Mouse (Mus musculus): ENCODE results near the gene Hsdl1. TPM values are rescaled to one million over a fixed set of nuclear protein-coding genes. Genes with fewer than 3 reads are reported as not detected.

The Hsdl1 gene
- 27.1 and 29.4 TPM in 2 replicates for polyA plus RNA-seq (2015; fragmentation: Nextera tagmentation; extraction: Ambion mirVana)

DNA sequence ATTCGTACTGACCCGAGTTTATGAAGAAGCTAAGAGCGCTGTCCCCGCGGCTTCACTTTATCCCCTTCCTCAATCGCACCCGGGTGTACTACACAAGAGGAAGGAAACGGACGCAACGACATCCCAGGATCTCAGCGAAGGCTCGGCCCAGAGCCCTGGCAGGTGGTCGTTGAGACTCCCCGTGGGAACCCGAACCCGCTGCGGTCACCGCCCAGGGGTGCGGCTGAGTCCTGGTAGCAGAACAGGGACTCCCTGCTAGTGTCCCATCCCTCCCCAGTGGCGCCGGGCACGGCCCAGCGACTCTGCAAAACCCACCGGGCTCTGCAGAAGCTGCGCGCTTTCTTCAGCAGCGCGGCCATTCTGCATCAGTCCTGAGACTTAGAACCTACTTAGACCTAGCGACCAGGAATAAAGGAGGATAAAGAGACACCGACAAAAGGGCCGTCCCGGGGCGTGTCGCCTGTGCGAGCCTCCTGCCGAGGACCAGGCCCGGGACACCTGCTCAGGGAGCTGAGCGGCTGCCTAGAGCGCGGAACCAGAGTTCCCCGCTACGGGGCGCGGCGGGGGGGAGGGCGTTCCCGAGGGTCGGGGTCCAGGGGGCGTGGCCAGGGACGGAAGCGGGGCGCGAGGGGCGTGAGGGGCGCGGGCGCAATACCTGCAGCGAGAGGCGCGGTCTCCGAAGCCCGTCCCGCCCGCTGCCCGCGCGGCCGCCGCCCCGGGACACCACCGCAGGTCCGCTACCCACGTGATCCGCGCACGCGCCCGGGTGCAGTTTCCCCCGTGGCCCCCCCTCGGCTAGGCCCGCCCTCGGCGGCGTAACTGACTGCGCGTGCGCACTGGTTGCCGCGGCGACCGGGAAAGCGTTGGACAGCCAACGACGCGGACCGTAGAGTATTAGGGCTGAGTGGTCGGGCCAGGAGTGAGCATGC, at the start of gene Hsdl1, which contains the start of gene Dnaaf1:
TSS of gene Hsdl1 (minus strand) at position 747 of the 929 bp plus-strand sequence.
TSS of gene Dnaaf1 (plus strand) at position 799 of the 929 bp plus-strand sequence.
- no peaks in the 10 kb centered on the region for H3K9me3 ChIP-seq (replicated peaks; ENCODE audit: low read length)
- ATAC-seq (replicated peaks; ENCODE audit: low FRiP score, low read depth) (peak; percentile 87), DNase-seq (ENCODE audit: low spot score) (peak; percentile 93)
- H3K27ac ChIP-seq: peak within 1 kb of the TSS; percentile 76
- no peaks in the 10 kb centered on the region; the same call in 1 of the 2 replicates for H3K4me1 ChIP-seq (replicated peaks; ENCODE audit: insufficient read depth, low read length)
- no peaks in the 10 kb centered on the region for H3K36me3 ChIP-seq (ENCODE audit: insufficient read depth, low read length)
- peak; percentile 37; the same call in 1 of the 2 replicates for TF ChIP-seq CTCF (IDR thresholded peaks at IDR 0.05; ENCODE audit: low read depth)
- H3K4me2 ChIP-seq (ENCODE audit: low read length): peak within 1 kb of the TSS; percentile 97
- H3K9ac ChIP-seq (ENCODE audit: low read depth, low read length): peak within 1 kb of the TSS; percentile 76
- WGBS: under 1% methylated on average over 96 of the region's 97 CpGs
- peak within 1 kb of the TSS; percentile 77 for H3K4me3 ChIP-seq (replicated peaks; ENCODE audit: low read depth, low read length)
- H3K27me3 ChIP-seq (ENCODE audit: insufficient read depth, low read length): no peaks in the 10 kb centered on the region

DNA sequence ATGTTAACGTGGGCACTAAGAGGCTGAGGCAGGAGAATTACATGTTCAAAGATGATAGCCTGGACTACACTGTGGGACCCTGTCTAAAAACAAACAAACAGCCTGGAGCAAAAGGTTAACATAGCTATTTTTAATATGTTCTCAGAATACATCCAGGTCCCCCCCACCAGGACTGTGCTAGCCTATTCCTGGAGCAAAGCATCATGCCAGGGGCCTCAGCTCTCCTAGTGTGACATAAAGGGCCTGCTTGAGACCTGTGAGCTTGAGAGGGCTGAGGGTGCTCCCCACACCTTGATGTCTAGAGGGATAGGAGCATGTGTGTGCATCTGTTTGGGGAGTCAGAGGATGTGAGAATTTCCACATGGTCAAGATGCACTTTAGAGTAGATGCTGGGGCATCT, 48.8 kb upstream of the Hsdl1 start:
- no peak overlapping the region for H3K27ac ChIP-seq
- no peak overlapping the region for H3K4me3 ChIP-seq (replicated peaks; ENCODE audit: low read depth, low read length)
- no peak overlapping the region for H3K9ac ChIP-seq (ENCODE audit: low read depth, low read length)
- WGBS: 88% methylated on average over 1 of the region's 1 CpGs
- no peaks in the 10 kb centered on the region for H3K36me3 ChIP-seq (ENCODE audit: insufficient read depth, low read length)
- TF ChIP-seq CTCF (IDR thresholded peaks at IDR 0.05; ENCODE audit: low read depth): no peak
- no peaks in the 10 kb centered on the region for H3K9me3 ChIP-seq (replicated peaks; ENCODE audit: low read length)
- H3K4me2 ChIP-seq (ENCODE audit: low read length): no peak overlapping the region
- DNase-seq (ENCODE audit: low spot score) (no peak), ATAC-seq (replicated peaks; ENCODE audit: low FRiP score, low read depth) (no peak)
- no peaks in the 10 kb centered on the region for H3K27me3 ChIP-seq (ENCODE audit: insufficient read depth, low read length)
- H3K4me1 ChIP-seq (replicated peaks; ENCODE audit: insufficient read depth, low read length): no peaks in the 10 kb centered on the region

DNA sequence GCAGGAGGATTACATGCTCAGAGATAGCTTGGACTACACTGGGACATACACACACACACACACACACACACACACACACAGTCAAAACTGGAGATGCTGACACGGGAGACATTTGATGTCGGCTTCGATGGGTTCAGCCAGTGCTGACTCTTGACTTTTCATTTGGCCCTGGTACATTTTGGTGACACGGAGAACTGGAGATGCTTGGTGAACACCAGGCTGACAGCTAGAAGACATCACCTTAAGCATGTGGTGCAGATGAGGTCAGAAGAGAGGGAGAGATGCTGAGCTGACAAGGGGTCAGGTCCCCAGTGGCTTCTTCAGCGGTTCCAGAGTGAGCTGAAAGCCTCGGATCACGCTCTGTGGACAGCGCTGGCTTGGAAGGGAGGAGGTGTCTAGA, 48.1 kb upstream of the Hsdl1 start:
- Histone ChIP-seq H3K27me3 (ENCODE audit: insufficient read depth, low read length) (no peaks in the 10 kb centered on the region), H3K36me3 (ENCODE audit: insufficient read depth, low read length) (no peaks in the 10 kb centered on the region), H3K9me3 (replicated peaks; ENCODE audit: low read length) (no peaks in the 10 kb centered on the region), H3K9ac (ENCODE audit: low read depth, low read length) (no peak overlapping the region), H3K4me1 (replicated peaks; ENCODE audit: insufficient read depth, low read length) (no peaks in the 10 kb centered on the region), H3K4me2 (ENCODE audit: low read length) (no peak overlapping the region), H3K27ac (no peak overlapping the region), H3K4me3 (replicated peaks; ENCODE audit: low read depth, low read length) (no peak overlapping the region)
- DNase-seq (ENCODE audit: low spot score) (no peak), ATAC-seq (replicated peaks; ENCODE audit: low FRiP score, low read depth) (no peak)
- no peak for TF ChIP-seq CTCF (IDR thresholded peaks at IDR 0.05; ENCODE audit: low read depth)
- WGBS: 80% methylated on average over 8 of the region's 8 CpGs

DNA sequence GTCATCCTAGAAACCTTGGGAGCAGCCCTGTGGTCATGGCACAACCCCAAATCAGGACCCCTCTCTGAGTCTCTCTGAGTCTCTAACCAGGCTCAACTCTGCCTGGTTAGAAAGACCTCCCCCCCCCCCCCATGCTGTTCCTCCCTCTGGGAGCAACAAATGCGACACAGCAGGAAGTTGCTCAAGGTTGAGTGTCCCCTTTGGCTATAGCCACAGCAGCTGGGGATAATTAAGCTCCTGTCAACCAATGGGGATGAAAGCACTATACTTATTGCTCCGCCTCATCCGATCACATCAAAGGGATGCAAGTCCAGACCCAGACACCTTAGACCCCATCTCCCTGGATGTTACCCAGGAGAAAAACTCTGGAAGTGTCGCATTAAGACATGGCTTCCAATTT, 47.6 kb upstream of the Hsdl1 start:
- Histone ChIP-seq H3K27me3 (ENCODE audit: insufficient read depth, low read length) (no peaks in the 10 kb centered on the region), H3K4me3 (replicated peaks; ENCODE audit: low read depth, low read length) (no peak overlapping the region), H3K36me3 (ENCODE audit: insufficient read depth, low read length) (no peaks in the 10 kb centered on the region), H3K4me1 (replicated peaks; ENCODE audit: insufficient read depth, low read length) (no peaks in the 10 kb centered on the region), H3K9ac (ENCODE audit: low read depth, low read length) (no peak overlapping the region), H3K27ac (no peak overlapping the region), H3K9me3 (replicated peaks; ENCODE audit: low read length) (no peaks in the 10 kb centered on the region), H3K4me2 (ENCODE audit: low read length) (no peak overlapping the region)
- WGBS: 54% methylated on average over 4 of the region's 4 CpGs
- DNase-seq (ENCODE audit: low spot score) (no peak), ATAC-seq (replicated peaks; ENCODE audit: low FRiP score, low read depth) (no peak)
- TF ChIP-seq CTCF (IDR thresholded peaks at IDR 0.05; ENCODE audit: low read depth): no peak

DNA sequence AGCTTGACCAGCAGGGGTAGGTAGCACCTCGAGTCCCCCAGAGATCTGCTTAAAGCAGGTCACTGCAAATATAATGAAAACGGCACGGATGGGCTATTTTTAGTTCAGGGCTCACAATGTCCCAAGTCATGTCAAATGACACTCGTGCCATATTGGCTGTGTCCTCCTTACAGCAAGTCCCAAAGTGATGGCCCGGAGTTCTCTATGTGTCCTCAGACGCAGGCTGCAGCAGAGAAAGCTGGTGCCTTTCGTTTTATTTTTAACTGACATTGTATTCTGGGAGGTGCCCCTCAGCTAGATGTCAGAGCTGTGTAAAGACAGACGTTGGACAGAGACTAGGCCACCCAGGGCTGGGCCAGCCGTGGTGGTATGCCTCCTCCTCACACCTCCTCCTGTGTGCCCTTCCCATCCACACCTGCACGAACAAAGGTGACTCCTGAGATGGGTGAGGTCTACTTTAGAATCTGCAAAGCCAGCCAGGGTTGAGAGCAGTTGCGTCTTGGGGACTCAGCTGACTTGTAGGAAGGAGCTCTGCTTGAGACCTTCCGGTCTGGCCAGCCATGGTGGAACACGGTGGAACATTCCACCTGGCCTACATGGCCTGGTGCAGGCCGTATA, 46.0 kb upstream of the Hsdl1 start:
- H3K4me3 ChIP-seq (replicated peaks; ENCODE audit: low read depth, low read length): no peak overlapping the region
- WGBS: 84% methylated on average over 14 of the region's 14 CpGs
- no peak for TF ChIP-seq CTCF (IDR thresholded peaks at IDR 0.05; ENCODE audit: low read depth)
- no peaks in the 10 kb centered on the region for H3K36me3 ChIP-seq (ENCODE audit: insufficient read depth, low read length)
- no peaks in the 10 kb centered on the region for H3K9me3 ChIP-seq (replicated peaks; ENCODE audit: low read length)
- H3K27me3 ChIP-seq (ENCODE audit: insufficient read depth, low read length): no peaks in the 10 kb centered on the region
- no peak overlapping the region for H3K27ac ChIP-seq
- H3K9ac ChIP-seq (ENCODE audit: low read depth, low read length): no peak overlapping the region
- no peak overlapping the region for H3K4me2 ChIP-seq (ENCODE audit: low read length)
- no peaks in the 10 kb centered on the region for H3K4me1 ChIP-seq (replicated peaks; ENCODE audit: insufficient read depth, low read length)
- ATAC-seq (replicated peaks; ENCODE audit: low FRiP score, low read depth) (no peak), DNase-seq (ENCODE audit: low spot score) (no peak)

DNA sequence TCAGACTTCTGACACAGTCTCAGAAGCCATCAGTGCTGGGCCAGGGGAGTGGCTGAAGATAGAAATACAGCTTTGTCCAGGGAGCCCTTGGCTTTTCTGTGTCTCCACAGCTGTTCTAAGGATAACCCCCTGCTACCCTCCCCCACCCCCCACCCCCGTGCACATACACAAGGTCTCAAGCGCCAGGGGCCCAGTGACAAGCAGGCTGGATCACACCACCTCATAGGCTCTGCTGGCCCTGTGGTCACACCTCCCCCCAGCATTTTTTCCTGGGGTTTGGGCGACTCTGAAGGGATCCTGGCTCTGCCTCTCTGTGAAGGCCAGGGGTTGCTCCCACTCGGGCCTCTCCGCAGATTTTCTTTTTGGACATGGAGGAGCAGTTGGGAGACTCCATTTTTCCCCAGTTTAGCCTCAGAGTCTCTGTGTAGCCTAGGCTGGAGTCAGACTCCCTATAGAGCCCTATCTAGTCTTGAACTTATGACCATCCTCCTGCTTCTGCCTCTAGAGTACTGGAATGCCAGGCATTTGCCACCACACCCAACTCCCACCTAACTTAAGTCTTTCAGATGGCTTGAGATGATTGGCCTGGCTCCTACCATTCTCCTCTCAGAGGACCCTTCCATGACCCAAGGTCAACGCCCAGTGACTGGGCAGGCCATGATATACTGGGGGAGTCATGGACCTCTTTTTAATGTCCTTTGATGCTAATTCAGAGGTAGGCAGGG, 45.3 kb upstream of the Hsdl1 start:
- Histone ChIP-seq H3K27me3 (ENCODE audit: insufficient read depth, low read length) (no peaks in the 10 kb centered on the region), H3K4me2 (ENCODE audit: low read length) (no peak overlapping the region), H3K4me3 (replicated peaks; ENCODE audit: low read depth, low read length) (no peak overlapping the region), H3K4me1 (replicated peaks; ENCODE audit: insufficient read depth, low read length) (no peaks in the 10 kb centered on the region), H3K9me3 (replicated peaks; ENCODE audit: low read length) (no peaks in the 10 kb centered on the region), H3K9ac (ENCODE audit: low read depth, low read length) (no peak overlapping the region), H3K36me3 (ENCODE audit: insufficient read depth, low read length) (no peaks in the 10 kb centered on the region), H3K27ac (no peak overlapping the region)
- no peak for TF ChIP-seq CTCF (IDR thresholded peaks at IDR 0.05; ENCODE audit: low read depth)
- DNase-seq (ENCODE audit: low spot score) (no peak), ATAC-seq (replicated peaks; ENCODE audit: low FRiP score, low read depth) (no peak)
- WGBS: 69% methylated on average over 6 of the region's 6 CpGs

Measured in kidney, postnatal 0 days (tissue).